Mouse (Mus musculus): ENCODE data around the gene Matn1.

DNA sequence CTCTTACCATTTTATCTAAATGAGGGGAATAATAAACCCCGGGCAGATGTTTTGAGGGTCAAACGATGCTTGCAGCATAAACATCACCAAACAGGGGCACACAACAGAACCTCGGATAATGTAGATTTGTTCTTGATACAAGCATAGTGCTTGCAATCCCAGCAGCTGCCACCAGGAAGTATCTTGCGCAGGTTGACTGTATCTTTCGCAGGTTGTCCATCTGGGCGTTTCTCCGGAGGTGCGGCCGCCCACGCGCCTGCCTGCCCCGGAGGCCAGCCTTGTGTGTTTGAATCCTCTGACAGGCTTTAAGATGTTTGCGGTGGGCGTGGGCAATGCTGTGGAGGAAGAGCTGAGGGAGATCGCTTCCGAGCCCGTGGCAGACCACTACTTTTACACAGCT, 8.3 kb downstream of the Matn1 start:
- no peak for TF ChIP-seq CTCF (IDR thresholded peaks at IDR 0.05; ENCODE audit: low read depth, low read length)
- no peak for TF ChIP-seq POLR2AphosphoS5 (IDR thresholded peaks at IDR 0.05; ENCODE audit: insufficient replicate concordance, low read depth, low read length)
- TF ChIP-seq GATA1 (IDR thresholded peaks at IDR 0.05; ENCODE audit: borderline replicate concordance, low read length), result no peak
- no peak for TF ChIP-seq TAL1 (conservative IDR thresholded peaks at IDR 0.05; ENCODE audit: low read depth, low read length)
- no peak for TF ChIP-seq GATA2 (IDR thresholded peaks at IDR 0.05; ENCODE audit: borderline replicate concordance, low read depth, low read length)

All from G1E (cell line).